Mouse (Mus musculus) megakaryocyte, embryonic 14.5 days (primary cell): ENCODE measurements around the gene Abl1.

Experiments
- FLI1 ChIP-seq: IDR thresholded peaks from 2 replicates; pipeline ENCODE4 v1.6.1; 2012; ENCODE audit warnings: low read length, inconsistent platforms, mixed read lengths
- GATA1 ChIP-seq: IDR thresholded peaks from 3 replicates; pipeline ENCODE4 v1.6.1; 2012; ENCODE audit warnings: mixed read lengths, low read length, inconsistent platforms, borderline replicate concordance

- TF ChIP-seq GATA1 (no peak), FLI1 (no peak)
These were observed 24.4 kb upstream of the Abl1 start for GRCm38 (mm10) chr2:31663804-31664180.
